Mouse (Mus musculus): ENCODE results near the gene C1qtnf1.

The C1qtnf1 gene

GRCm38 (mm10) chr11:118473842-118474500 is 46.0 kb downstream of the C1qtnf1 start:
- no peak for DNase-seq (ENCODE audit: low spot score in 2 of 2)

- no peak for DNase-seq (ENCODE audit: low spot score in 2 of 2)
These were observed 47.6 kb downstream of the C1qtnf1 start for GRCm38 (mm10) chr11:118475496-118476083.

DNA sequence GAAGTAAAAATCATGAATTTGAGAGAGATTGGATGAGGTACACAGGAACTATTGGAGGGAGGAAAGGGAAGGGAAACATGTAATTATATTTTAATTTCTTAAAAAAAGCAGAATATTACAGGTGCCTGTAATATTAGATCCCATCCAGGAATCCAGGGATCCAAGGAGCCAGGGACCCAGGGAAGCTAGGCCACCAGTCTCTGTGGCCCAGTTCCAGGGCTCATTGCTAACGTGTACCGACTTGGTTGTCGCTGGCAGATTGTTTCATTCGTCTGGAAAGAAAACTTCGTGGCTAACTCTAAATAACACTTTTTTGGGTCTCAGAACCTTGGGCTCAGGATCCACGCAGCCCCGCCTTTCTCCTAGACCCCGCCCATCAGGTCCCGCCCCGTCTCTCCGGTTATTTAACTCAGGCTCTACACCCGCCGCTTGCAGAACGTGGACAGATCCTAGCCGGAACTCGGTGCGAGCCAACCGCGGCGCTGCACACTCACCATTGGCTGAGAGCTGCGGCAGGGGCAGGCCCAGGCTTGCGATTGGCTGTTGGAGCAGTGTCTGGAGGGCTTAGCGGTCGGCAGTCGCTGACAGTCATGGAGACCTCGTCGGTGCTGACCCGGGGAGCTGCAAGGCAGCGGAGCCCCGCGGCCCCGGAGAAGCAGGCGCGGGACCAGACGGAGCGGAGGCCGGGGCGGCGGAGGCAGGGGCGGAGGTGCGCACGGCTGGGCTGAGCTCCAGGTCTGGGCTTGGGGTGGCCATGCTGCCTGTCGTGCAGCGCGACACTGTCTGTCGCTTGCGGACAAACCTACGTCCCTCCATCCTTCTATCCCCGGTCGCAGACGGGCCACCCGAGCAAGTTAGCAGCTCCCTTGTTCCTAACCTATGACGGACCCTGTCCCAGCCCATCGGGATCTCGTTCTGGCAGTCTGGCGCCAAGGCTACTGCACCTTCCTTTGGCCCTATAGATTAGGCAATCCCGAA is 48.7 kb downstream of the C1qtnf1 start, which contains the start of gene Engase:
Engase (plus strand) TSS at position 434 of the 978 bp plus-strand sequence.
- peak; percentile 95 to 97 for DNase-seq (ENCODE audit: low spot score in 2 of 2)

GRCm38 (mm10) chr11:118479776-118480175 is 51.8 kb downstream of the C1qtnf1 start:
- no peak for DNase-seq (ENCODE audit: low spot score in 2 of 2)

DNA sequence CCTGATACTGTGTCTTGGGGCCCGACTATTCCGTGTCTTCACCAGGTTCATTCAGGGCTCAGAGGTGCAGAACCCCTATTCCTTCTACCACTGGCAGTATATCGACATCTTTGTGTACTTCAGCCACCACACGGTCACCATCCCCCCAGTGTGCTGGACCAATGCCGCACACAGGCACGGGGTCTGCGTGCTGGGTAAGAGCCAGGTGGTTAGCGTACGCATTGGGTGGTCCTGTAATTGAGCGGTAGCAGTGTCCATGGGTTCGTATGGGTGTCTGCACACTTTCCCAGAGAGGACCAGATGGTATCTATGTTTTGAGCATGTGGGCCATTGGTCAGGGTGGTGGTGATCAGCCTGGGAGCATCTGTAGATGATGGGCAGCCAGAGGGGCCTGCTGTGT is 53.2 kb downstream of the C1qtnf1 start:
- no peak for DNase-seq (ENCODE audit: low spot score in 2 of 2)

GRCm38 (mm10) chr11:118481751-118482150 is 53.7 kb downstream of the C1qtnf1 start:
- DNase-seq (ENCODE audit: low spot score in 2 of 2) = no peak

- DNase-seq (ENCODE audit: low spot score in 2 of 2) = no peak
These were observed 56.2 kb downstream of the C1qtnf1 start for GRCm38 (mm10) chr11:118484169-118484568.

DNA sequence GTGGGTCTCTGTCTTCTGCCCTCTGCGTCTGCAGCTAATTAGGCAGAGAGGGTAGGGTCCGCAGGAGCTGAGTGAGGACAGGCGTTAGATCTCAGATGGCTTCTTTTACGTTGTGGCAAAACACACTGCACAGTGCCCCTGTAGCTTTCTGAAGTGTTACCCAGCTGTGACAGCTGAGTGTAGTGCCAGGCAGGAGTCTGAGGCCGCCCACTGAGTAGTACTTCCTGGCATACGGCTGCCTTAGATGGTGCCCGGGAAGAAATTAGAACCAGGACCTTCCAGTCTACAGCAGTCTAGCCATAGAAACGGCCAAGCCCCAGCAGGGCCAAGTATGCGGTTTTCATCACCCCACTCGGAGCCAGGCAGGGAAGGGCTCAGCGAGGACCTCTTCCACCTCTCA is 57.3 kb downstream of the C1qtnf1 start:
- DNase-seq (ENCODE audit: low spot score in 2 of 2) = no peak

DNA sequence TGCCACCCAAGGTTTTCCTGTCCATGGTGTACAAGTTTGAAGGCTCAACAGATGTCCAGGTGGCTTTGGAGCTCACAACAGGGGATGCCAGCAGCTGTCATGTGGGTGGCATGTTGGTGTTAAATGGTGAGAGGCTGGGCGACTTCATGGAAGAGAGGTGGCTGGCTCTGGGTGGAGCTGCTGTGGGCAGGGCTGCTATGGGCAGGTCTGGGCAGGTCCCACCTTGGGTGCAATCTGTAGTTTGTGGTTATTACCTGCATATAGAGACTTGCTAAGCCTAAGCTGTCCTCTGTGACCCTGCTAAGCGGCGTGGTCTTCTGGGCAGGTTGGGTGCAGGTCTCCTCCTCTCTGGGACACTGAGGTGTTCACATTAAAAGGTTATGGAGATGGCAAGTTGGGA is 57.8 kb downstream of the C1qtnf1 start:
- DNase-seq (ENCODE audit: low spot score in 2 of 2) = no peak

DNA sequence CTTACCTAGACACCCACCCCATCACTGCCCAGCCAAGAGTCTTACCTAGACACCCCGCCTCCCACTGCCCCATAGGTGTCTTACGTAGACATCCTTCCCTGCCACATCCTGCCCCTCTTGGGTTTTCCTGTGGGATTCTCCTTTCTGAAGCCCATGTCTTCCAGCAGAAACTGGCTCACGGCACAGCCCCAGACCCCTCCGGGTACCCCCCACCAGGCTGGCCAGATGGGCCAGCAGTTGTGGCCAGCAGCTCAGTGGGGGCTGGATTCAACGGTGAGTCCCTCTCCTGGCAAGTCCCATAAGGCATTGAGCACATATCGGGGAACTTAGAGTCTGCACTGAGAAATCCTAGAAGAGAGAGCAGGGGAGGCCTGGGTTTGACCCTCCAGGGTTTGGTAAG is 58.3 kb downstream of the C1qtnf1 start:
- DNase-seq (ENCODE audit: low spot score in 2 of 2) = no peak

GRCm38 (mm10) chr11:118486881-118487772 is 59.1 kb downstream of the C1qtnf1 start:
- DNase-seq (ENCODE audit: low spot score in 2 of 2) = no peak

- no peak for DNase-seq (ENCODE audit: low spot score in 2 of 2)
These were observed 60.3 kb downstream of the C1qtnf1 start for GRCm38 (mm10) chr11:118488191-118488906.

GRCm38 (mm10) chr11:118488907-118489270 is 60.9 kb downstream of the C1qtnf1 start:
- DNase-seq (ENCODE audit: low spot score in 2 of 2) = no peak

DNA sequence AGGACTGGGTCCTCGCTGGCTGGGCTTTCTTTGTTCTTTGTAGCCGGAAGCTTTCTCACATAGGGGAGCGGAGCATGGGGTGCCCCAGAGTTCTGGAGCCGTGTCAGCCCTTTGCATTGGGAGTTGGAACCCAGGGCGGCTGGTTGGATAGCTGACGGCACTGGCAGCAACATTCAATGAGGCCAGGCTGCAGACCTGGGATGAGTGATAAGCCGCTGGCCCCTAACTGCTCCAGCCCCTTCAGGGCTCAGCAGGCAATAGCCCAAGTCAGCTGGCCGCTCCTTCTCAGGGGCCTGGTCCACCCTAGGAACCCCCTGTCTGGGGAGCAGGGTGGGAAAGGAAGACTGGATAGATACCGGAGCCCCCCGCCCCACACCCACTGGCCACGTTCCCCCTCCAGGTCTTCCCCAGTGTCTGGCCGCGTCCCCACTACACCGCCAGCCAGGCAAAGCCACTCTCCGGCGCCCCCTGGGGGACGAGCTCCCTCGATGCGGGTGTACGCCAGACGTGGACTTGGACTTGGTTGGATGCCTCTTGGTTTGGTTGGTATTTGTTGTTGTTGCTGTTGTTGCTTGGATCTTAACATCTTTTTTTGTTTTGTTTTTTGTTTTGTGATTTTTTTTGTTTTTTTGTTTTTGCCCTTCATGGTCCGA is 62.7 kb downstream of the C1qtnf1 start:
- peak; percentile 50 to 60 for DNase-seq (ENCODE audit: low spot score in 2 of 2)

DNA sequence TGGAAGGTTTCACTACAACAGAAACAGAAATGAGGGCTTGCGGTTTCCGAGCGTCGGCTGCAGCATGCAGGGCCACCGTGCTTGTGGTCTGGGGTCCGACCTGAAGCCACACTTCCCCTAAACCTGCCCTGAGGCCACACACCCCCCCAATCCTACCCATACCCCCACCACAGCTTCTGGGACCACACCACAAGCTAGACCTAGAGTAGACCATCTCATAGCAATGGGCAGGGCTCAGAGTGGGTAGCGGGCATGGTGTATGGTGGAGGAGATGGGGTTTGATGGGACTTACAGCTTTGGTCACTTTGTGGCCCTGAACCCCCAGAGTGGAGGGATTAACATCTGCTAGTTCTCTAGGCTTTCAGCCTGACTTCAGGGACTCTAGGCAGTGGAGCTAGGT is 63.2 kb downstream of the C1qtnf1 start:
- DNase-seq (ENCODE audit: low spot score in 2 of 2) = no peak

DNA sequence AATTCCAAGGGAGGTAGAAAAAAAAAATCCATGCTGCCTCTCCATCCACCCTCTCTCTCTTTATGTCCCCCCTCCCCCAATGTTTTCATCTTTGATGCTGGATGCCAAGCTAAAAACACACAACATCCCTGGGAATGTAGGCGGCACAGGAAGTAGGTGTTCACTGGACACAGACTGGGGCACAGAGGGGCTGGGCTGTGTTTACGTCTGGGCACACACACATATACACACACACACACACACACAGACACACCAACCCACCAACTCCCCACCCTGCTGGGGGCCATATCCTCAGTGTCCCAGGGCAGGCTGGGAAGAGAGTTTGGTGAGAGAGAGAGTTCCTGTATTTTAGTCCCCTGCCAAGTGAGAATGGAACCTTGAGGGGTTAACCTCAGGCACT is 65.5 kb downstream of the C1qtnf1 start:
- DNase-seq (ENCODE audit: low spot score in 2 of 2) = no peak

DNA sequence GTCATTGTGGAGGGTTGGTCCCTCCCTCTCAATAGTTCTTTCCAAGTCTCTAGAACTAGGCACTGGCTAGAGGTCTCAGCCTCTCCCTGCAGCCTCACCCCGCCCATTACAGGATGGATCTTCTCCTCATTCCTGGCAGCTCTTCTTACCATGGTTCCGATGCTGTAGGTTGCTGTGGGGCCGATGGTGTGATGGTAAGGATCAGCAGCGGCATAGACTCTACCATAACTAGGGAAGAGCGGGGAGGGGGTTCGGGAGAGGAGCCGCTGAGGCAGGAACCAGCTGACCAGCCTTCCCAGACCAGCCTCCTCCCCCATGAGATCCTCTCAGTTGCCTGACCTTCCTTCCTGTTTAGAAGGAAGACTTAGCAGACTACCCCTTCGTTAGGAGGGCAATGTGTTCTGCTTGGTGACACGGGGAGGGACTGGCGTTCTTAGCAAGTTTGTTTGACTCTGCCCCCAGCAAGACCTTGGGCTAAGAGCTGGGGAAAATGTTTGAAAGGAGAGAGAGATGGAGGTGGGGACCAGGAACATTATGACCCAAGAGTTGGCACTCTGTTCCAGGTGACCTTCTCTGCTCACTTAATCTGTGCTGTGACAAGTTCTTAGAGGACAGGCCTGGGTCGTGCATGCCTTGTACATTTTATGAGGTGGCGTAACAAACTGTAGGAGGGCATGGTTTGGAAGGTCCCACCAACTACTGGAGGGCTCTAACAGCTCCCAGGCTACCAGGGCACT is 66.2 kb downstream of the C1qtnf1 start:
- DNase-seq (ENCODE audit: low spot score in 2 of 2) = no peak

- no peak for DNase-seq (ENCODE audit: low spot score in 2 of 2)
These were observed 67.1 kb downstream of the C1qtnf1 start for GRCm38 (mm10) chr11:118495065-118495464.

- no peak for DNase-seq (ENCODE audit: low spot score in 2 of 2)
These were observed 68.2 kb downstream of the C1qtnf1 start for GRCm38 (mm10) chr11:118496066-118496689.

Data from spleen, postnatal 36 days (tissue).